Mouse (Mus musculus) gastrocnemius, postnatal 25 days (tissue): ENCODE results near the gene Rela. TPM values are rescaled to one million over a fixed set of nuclear protein-coding genes. Genes with fewer than 3 reads are reported as not detected.
"Not testable (repeated sequence)": the region's sequence is repeated elsewhere in the genome, so short reads cannot be mapped to it uniquely, and the experiment has no call there.

Experiments
- DNase-seq: peaks from one replicate; pipeline ENCODE4 v3.0.0; 2022
- total RNA-seq, 2 experiments: library from RNA; stranded (reverse); gene quantifications; 1 replicate in 1 of 2; 2 replicates in 1 of 2; pipeline ENCODE4 v1.2.3; 2021

Rela gene
- total RNA-seq, 2 experiments from 2014 or later = 12.5 to 13.7 TPM

DNA sequence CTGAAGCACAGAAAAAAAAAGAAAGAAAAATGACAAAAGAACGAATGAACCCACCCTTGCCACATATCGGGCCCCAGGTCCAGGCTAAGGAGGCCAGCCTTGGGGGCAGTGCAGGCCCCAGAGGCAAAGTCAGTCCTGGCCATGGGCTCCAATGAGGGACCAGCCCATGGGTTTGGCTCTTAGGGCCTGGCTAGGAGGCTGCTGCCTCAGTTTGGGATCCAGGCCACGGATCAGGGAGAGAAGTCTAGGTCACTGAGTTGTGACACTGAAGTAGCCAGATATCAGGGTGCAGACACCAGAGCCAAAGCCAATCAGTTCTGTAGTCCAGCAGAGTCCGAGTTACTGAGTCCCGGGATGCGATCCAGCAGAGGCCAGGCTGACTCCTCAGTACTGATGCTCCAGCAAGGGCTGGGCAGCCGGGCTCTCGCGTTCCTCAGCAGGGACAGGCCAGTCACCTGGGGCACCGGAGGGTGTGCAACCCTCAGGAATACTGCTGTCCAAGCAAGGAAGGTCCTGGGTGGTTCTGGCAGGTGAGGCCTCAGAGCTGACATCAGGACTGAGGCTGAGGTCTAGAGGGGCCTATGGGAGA is 27.5 kb downstream of the Rela start:
- DNase-seq = no peak

DNA sequence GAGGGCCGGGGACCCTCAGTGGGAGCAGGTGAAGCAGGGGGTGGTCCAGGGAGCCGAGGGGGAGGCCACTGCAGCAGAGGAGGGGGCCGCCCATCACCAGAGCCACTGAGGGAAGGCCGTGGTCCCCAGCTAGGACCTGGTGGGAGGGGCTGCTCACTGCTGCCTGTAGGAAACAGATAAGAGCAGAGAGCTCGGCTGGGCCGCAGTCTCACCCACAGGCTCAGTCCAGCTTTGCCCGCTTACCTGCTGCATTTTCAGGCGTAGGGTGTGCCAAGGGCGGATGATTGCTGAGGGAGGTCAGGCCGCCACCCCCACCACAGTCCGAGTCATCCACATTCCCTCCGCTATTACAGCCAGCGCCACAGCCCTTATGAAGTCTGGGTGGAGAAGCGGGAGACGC is 28.2 kb downstream of the Rela start:
- DNase-seq = no peak

DNA sequence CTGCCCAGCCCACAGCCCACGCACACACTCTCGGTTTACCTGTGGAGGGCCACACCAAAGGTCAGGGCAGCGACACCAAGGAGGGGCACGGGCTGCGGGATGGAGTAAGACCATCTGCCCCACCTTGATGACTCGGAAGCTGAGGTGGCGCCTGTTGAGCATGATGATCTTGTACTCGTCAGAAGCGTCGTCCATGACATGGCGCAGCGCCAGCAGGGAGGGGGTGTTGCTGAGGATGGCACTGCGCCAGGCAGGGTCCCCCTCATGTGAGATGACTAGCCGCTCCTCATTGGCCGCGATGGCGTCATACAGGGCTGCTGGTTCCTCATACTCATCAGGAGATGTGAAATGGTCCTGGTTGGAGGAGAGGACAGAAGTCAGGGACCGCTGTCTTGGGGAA is 29.1 kb downstream of the Rela start:
- no peak for DNase-seq

DNA sequence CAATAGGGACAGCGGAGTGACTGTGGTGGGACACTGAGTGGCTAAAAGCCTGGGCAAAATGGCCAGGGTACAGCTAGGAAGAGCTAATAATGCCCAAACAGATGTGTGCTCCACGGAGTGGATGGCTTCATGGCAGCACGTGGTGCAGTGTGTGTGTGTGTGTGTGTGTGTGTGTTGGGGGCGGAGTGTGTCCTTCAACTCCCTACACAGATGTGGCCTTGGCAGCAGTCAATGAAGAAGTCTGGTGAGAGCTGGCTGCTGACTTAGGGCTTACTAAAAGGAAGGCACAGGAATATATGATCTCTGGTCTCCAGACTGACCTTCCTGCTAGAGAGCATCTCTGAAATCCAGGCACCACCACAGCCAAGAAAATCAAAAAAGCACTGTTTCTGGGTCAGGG is 31.1 kb downstream of the Rela start:
- DNase-seq = no peak

DNA sequence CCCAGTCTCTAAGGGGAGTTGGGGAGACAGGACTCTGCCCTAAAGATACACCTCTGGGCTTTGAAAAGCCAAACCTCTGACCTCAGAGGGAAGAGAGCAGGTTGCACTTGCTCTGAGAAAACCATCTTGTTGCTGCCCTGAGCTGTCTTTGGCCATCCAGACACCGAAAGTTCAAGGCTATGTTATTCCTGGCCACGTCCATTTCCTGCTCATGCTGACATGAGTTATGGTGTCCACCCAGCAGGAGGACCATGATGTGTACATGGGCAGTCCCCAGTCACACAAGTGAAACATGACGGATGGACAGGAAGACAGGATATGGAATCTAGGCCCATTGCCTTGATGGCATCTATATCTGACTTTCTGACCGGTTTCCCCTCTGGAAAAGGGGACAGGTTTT is 43.1 kb downstream of the Rela start:
- DNase-seq = no peak

DNA sequence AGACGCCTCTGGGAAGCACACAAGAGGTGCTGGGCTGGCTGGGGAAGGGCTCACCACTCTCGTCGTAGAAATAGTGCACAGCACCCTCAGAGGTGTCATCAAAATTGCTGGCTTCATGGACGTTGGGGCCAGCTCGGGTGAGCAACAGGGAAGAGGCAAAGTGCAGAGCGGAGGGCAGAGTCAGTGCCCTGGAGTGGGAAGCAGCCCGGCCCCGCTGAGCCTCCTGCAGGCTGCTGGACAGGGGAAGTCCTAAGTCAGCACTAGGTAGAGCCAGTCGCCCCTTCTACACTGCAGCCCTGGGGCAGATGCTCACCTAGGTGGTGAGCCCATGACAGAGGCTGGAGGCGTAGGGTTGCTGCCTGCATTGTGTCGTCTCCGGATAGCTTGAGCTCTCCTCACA is 47.0 kb downstream of the Rela start:
- no peak for DNase-seq

DNA sequence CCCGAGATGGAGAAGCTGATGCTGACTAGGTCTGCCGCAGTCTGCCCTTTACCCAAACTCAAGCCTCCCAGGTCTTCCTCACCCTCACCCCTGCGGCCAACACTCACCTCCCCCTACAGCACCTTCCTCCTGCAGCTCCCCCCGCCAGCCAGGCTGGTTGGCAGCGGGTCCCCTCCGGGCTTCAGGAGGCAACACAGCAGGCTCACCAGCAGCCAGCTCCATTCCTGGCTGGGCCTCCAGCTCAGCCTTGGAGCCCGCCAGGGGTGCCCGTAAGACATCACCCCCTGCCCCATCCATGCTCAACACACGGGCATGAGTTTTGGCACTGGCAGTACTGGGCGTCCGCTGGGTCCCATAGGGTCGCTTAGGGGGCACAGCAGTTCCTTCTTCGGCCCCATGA is 47.7 kb downstream of the Rela start:
- DNase-seq = no peak

DNA sequence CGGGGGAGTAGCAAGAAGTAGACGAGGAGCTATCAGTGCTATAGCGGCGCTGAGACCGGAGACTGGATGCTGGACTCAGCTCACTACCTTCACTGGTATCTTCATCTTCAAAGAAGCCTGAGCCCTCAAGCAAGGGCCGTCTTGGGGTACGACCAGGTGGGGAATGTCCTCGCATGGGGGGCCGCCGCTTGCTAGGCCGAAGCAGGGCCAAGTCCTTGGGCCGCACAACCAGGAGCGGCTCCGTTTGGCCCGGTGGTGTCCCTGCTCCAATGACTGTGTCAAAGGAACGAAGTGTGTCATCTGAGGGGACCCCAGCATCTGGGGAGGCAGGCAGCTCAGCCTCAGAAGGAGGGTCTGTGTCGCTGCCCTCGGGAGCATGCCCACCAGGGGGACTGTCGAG is 48.1 kb downstream of the Rela start:
- DNase-seq = no peak

DNA sequence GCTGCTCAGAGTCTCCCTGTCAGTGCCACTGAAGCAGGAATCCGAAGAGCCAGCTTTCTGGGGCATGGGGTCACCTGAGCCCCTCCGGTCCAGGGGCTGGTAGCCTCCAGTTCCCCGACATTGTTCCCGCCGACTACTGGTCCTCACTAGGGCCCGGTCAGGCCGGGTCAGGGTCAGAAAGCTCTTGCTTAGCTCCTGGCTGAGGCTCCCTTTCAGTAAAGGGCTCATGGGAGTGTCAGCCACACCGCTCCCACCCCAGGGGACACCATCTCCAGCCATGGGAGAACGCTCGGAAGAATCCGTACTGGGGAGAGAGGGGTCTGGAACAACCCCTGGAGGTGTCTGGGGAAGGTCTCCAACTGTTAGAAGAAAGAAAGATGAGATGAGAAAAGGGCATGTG is 48.6 kb downstream of the Rela start:
- DNase-seq = no peak

DNA sequence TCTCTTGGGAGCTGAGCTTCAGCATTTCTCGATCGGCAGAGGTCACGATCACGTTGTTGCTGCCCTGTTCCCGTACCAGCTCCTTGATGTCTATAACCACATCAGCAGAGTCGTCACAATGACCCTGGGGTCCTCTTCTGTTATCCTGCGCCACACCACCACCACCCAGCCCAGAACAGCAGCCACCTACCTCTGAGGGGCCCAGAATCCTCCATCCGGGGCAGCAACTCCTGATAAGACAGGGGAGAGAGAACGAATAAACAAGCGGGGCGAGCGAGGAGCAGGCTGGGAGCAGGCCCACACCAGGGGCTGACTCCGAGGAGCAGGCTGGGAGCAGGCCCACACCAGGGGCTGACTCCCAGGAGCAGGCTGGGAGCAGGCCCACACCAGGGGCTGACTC is 49.2 kb downstream of the Rela start:
- DNase-seq = no peak

DNA sequence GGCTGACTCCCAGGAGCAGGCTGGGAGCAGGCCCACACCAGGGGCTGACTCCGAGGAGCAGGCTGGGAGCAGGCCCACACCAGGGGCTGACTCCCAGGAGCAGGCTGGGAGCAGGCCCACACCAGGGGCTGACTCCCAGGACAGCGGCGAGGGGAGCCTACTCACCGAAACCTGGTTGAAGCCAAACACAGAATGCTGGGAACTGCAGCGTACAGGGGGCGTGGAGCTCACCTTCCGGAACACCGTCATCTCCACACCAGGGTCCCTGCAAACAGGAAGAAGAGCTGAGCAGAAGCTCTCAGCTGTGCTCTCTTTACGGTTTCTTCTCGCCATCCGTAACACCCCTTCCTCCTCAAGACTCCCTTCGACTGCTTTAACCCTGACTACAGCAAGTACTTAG is 49.7 kb downstream of the Rela start:
- DNase-seq = not testable (repeated sequence)

DNA sequence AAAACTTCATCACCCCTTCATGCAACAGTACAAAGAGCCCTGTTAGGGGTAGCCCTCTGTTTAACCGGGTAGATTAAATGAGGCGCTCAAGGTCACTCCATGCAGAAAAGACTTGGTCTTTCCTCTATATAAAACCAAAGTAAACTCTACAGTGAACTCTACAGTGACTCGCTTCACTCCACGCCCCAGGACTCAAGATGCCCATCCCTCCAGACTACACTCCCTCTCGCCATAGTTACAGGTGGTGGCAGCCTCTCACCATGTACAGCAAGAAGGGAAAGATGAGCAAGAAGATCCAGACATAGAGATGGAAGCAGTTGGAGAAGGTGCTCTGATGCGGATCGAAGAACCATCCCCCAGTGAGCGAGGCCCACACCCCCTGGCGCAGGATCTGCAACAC is 50.5 kb downstream of the Rela start:
- DNase-seq = no peak

DNA sequence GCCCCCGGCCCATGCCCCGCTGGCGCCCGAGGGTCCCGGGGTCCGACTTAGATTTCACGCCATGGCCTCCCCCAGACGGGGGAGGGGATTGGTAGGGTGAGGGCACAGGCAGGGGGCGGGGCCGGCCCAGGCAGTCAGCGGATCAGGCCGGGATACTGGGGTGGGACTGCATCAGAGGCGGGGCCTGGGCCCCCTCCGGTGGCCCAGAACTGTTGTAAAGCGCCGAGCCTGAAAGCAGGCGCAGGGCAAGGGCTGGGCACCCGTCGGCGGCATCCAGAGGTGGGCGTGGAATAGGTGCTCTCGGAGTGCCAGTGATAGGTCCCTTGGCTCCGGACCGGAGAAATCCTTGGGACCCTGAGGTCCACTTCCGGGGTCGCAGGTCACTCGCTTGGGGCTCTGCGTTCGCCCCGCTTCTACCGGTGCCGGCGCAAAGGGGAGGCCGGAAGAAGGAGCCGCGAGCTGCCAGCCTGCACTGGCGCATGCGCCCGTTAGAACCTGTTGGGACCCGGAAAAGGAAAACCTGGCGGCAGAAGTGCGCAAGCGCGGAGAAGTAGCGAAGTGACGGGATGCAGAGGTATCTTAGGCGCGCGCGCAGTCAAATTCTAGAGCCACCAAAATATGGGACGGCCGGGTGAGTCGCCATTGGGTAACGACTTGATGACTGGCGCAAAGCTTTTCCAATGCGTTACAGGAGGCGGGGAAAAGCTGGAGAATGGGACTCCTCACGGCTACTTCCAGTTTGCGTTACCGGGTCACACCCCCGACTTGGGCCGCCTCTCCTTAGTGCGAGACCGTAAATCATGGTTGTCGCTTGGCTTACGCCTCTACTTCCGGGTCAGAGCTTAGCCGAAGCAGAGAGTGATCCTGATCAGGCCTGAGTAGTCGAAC is 51.2 kb downstream of the Rela start, which contains the start of the genes Map3k11 and Pcnx3:
Map3k11 (plus strand) TSS at position 543 of the 888 bp plus-strand sequence.
Pcnx3 (minus strand) TSS at position 709 of the 888 bp plus-strand sequence.
- peak; percentile 98 for DNase-seq

DNA sequence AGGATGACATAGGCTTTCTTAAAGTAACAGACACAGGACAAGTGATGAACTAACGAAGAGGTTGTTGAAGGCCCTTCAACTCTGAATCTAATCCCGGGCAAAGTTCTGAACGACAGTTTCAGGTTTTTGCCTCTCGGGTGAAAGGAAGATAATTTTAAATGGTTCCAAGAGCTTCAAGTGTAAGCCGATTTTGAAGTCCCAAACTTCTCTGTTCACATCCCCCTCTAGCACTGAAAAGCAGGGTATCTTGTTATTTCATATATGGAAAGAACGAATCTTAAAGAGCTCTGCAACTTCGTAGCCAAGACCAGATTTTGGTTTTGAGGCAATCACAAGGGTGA is 51.8 kb downstream of the Rela start:
- DNase-seq = no peak

DNA sequence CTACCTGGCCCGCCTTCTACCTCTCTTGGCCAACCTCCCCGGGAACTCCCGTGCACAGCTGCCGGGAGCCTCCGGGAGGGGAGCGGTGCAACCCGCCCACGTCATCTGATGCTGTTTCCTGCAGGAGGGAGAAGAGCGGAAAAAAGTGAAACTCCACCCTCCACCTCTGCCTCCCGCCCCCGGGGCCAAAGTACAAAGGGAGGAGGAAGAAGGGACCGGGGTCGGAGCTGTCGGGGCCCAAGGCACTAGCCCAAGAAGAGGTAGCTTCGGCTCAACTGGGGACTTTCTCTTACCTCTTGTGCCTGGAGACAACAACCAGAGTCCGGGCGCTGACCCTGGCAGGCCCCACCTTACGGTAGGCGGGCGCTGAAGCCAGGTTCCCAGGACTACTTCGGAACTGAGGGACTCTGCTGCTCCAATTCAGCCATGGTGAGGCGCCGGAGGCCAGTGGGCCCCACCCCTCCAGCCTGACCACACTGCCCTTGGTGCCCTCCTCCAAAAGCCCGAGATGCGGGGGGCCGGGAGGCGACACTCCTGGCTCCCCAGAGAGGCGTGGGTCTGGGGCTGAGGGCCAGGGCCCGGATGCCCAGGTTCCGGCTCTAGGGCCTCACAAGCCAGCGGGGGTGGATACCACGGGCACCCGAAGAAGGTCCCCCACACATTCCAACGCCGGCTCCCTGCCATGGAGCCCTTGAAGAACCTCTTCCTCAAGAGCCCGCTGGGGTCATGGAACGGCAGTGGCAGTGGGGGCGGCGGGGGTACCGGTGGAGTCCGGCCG is 52.5 kb downstream of the Rela start:
- DNase-seq = peak; percentile 88

DNA sequence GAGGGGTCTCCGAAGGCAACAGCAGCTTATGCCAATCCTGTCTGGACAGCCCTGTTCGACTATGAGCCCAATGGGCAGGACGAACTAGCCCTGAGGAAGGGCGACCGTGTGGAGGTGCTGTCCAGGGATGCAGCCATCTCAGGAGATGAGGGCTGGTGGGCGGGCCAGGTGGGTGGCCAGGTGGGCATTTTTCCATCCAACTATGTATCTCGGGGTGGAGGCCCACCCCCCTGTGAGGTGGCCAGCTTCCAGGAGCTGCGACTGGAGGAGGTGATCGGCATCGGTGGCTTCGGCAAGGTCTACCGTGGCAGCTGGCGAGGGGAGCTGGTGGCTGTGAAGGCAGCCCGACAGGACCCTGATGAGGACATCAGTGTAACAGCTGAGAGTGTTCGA is 53.1 kb downstream of the Rela start:
- no peak for DNase-seq

DNA sequence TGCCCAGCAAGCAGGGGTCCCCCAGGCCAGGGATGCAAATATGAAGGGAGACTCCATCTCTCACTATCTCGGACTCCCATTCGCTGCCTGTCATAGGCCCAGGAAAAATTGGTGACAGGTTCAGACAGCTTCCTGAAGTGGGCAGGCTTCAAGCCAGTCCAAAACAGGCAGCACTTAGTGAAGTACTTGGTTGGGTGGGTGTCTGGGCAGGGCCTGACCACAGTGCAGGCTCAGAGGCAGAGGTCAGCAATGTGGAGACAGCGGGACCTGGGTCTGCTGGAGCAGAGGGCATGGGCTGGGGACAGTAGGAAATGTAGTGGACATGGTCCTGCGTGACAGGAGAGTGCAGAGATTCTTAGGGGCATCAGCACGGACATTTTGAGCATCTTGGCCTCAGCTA is 54.3 kb downstream of the Rela start:
- no peak for DNase-seq

DNA sequence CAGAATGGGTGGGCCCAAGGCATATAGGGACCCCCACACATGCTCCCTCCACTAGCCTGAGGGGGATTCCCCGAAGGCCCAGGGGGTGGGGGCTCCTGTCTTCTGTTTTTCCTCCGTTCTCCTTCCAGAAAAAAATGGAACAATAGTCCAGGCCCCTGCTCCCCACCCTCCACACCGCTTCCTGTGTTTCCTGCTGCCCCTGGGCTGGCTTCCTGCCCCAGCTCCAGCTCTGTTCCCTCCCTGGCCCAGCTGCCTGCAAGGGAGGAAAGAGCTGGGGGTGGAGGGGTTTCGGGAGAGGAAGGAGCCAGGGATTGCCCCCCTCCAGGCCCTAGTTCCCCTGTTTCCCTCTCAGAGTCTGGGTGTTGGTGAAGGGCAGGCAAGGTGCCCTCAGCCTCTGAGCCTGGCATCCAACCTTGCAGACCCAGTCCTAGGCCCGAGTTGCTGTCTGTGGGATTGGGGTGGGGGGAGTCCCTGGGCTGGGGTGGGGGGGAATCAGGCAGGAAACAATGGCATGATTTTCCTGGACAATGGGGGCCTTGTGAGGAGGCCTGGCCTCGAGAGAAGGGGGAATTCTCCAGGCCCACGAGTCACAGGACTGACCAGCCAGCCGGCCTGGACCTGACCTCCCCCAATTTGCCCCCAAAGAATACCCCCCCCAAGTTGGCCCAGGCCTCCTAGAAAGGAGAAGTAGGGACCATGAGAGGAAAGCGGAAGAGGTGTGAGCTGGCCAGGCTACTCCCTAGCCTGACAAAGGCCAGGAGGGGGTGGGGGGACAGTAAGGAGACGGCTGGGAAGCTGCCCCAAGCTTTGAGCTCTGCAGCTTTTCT is 55.0 kb downstream of the Rela start:
- DNase-seq = peak; percentile 75

DNA sequence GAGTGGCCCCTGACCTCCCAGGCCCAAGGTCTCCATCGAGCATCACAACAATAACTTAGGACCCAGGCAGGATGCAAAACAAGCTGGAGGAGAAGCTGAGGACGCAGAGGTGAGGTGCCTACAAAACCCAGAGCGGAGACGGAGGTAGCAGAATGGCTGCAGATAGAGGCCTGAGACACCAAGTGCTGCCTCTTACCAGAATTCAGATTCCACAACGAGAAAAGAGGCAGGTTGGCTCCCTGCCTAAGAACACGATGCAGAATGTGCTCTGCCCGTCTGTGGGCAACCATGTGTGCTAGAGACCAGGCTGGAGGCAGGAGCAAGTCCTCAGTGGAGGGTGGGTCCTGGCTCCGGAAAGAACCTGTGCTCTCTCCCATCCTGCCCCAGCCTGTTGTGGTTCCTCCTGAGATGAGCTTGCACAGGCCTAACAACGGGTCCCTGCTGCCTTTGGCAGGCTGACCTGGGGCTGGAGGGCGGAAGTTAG is 55.7 kb downstream of the Rela start:
- DNase-seq = no peak

DNA sequence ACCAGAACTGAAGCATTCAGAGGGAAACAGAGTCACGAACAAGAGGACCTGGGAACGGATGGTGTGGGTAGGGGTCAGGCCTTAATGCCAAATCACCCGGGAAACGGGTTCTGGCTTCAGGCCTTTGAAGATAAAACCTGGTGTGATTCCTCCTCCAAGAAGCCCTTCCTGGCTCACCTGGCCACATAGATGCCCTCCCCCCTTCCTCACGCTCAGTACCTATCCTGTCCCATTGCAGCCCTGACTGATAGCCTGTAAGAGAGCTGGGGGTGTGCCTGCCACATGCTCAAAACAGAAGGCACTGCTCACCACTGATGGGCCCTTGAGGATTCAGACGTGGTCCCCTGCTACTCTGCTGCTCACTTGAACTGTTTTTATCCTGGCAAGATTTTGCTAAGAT is 56.5 kb downstream of the Rela start:
- no peak for DNase-seq

DNA sequence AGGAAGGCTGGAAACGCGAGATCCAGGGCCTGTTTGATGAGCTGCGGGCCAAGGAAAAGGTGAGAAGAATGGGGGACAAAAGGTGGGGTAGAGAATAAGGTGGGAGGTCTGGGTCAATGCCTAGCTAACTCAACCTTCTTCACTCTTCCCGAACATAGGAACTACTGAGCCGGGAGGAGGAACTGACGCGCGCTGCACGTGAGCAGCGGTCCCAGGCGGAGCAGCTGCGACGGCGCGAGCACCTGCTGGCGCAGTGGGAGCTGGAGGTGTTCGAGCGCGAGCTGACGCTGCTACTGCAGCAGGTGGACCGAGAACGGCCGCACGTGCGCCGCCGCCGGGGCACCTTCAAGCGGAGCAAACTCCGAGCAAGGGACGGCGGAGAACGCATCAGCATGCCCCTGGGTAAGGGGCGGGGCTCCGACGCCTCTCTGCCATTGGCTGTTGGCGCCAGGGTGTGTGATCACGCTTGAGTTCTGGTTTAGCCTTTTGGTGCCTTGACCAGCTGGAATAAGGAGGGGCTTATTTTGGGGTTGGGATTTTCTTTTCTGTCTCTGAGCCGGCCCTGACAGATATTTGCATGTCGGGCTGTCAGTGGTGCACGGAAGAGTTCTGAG is 58.7 kb downstream of the Rela start:
- DNase-seq = no peak
